Mouse (Mus musculus): ENCODE data around the gene Ppp2r5b. TPM values are rescaled to one million over a fixed set of nuclear protein-coding genes. Genes with fewer than 3 reads are reported as not detected.

Gene Ppp2r5b
- total RNA-seq (2014; rRNA removed) (3.2 and 3.3 TPM in 2 replicates), polyA plus RNA-seq (2012; rRNA removed) (12.5 and 14.5 TPM in 2 replicates)

- 4% methylated on average over 47 of the region's 48 CpGs for WGBS
- Histone ChIP-seq H3K27me3 (ENCODE audit: control insufficient read depth, insufficient read depth, low read length) (no peaks in the 10 kb centered on the region), H3K4me1 (ENCODE audit: control insufficient read depth, insufficient read depth, low read length) (peaks cover 15% of the 10 kb centered on the region), H3K27ac (replicated peaks; ENCODE audit: insufficient read depth, low read depth, low read length) (peak within 1 kb of the TSS; percentile 99), H3K79me2 (ENCODE audit: control insufficient read depth, insufficient read depth, low read length) (peaks cover 5% of the 10 kb centered on the region; the same call in 1 of the 2 replicates), H3K4me3 (ENCODE audit: insufficient read depth, low read depth, low read length) (peak within 1 kb of the TSS; percentile 96), H3K9ac (ENCODE audit: low read depth, low read length) (peak within 1 kb of the TSS; percentile 98), H3K36me3 (ENCODE audit: control insufficient read depth, insufficient read depth, low read length) (no peaks in the 10 kb centered on the region)
- peak; percentile 57 for TF ChIP-seq CTCF (IDR thresholded peaks at IDR 0.05; ENCODE audit: low read depth, low read length)
- TF ChIP-seq POLR2A (IDR thresholded peaks at IDR 0.05; ENCODE audit: extremely low read depth, insufficient read depth, low read length), result 0 out of 2 replicates have a peak, but pooled peaks have one; percentile 22
- DNase-seq (ENCODE audit: extremely low read depth, low read depth, low spot score), result peak; percentile 88
Observed at GRCm38 (mm10) chr19:6235084-6236052, at the start of gene Ppp2r5b. TSS of gene Ppp2r5b (minus strand) at chr19:6235872.

GRCm38 (mm10) chr19:6285226-6285625 is 49.6 kb upstream of the Ppp2r5b start:
- Histone ChIP-seq H3K79me2 (ENCODE audit: control insufficient read depth, insufficient read depth, low read length) (peaks cover 19% of the 10 kb centered on the region; the same call in 1 of the 2 replicates), H3K4me1 (ENCODE audit: control insufficient read depth, insufficient read depth, low read length) (peaks cover 28% of the 10 kb centered on the region), H3K27me3 (ENCODE audit: control insufficient read depth, insufficient read depth, low read length) (no peaks in the 10 kb centered on the region), H3K27ac (replicated peaks; ENCODE audit: insufficient read depth, low read depth, low read length) (peak overlapping the region; percentile 28; the same call in 1 of the 2 replicates), H3K4me3 (ENCODE audit: insufficient read depth, low read depth, low read length) (no peak overlapping the region), H3K36me3 (ENCODE audit: control insufficient read depth, insufficient read depth, low read length) (peaks cover 7% of the 10 kb centered on the region), H3K9ac (ENCODE audit: low read depth, low read length) (no peak overlapping the region)
- DNase-seq (ENCODE audit: extremely low read depth, low read depth, low spot score), result no peak
- TF ChIP-seq POLR2A (IDR thresholded peaks at IDR 0.05; ENCODE audit: extremely low read depth, insufficient read depth, low read length) (no peak), CTCF (IDR thresholded peaks at IDR 0.05; ENCODE audit: low read depth, low read length) (no peak)
- 65% methylated on average over 8 of the region's 8 CpGs for WGBS

- H3K79me2 ChIP-seq (ENCODE audit: control insufficient read depth, insufficient read depth, low read length), result peaks cover 19% of the 10 kb centered on the region; the same call in 1 of the 2 replicates
- TF ChIP-seq CTCF (IDR thresholded peaks at IDR 0.05; ENCODE audit: low read depth, low read length) (no peak), POLR2A (IDR thresholded peaks at IDR 0.05; ENCODE audit: extremely low read depth, insufficient read depth, low read length) (no peak)
- peak; percentile 74 for DNase-seq (ENCODE audit: extremely low read depth, low read depth, low spot score)
- WGBS, result 40% methylated on average over 12 of the region's 12 CpGs
- peak overlapping the region; percentile 28 for H3K27ac ChIP-seq (replicated peaks; ENCODE audit: insufficient read depth, low read depth, low read length)
- peaks cover 24% of the 10 kb centered on the region for H3K4me1 ChIP-seq (ENCODE audit: control insufficient read depth, insufficient read depth, low read length)
- H3K4me3 ChIP-seq (ENCODE audit: insufficient read depth, low read depth, low read length), result no peak overlapping the region
- H3K36me3 ChIP-seq (ENCODE audit: control insufficient read depth, insufficient read depth, low read length), result peaks cover 7% of the 10 kb centered on the region
- H3K27me3 ChIP-seq (ENCODE audit: control insufficient read depth, insufficient read depth, low read length), result no peaks in the 10 kb centered on the region
- peak overlapping the region; percentile 8; the same call in 1 of the 2 replicates for H3K9ac ChIP-seq (ENCODE audit: low read depth, low read length)
Observed at GRCm38 (mm10) chr19:6284502-6284901, 48.8 kb upstream of the Ppp2r5b start.

- Histone ChIP-seq H3K36me3 (ENCODE audit: control insufficient read depth, insufficient read depth, low read length) (peaks cover 7% of the 10 kb centered on the region), H3K27ac (replicated peaks; ENCODE audit: insufficient read depth, low read depth, low read length) (no peak overlapping the region), H3K4me3 (ENCODE audit: insufficient read depth, low read depth, low read length) (no peak overlapping the region), H3K27me3 (ENCODE audit: control insufficient read depth, insufficient read depth, low read length) (no peaks in the 10 kb centered on the region), H3K4me1 (ENCODE audit: control insufficient read depth, insufficient read depth, low read length) (peaks cover 31% of the 10 kb centered on the region), H3K9ac (ENCODE audit: low read depth, low read length) (no peak overlapping the region), H3K79me2 (ENCODE audit: control insufficient read depth, insufficient read depth, low read length) (peaks cover 30% of the 10 kb centered on the region; the same call in 1 of the 2 replicates)
- no peak for DNase-seq (ENCODE audit: extremely low read depth, low read depth, low spot score)
- 30% methylated on average over 5 of the region's 5 CpGs for WGBS
- TF ChIP-seq POLR2A (IDR thresholded peaks at IDR 0.05; ENCODE audit: extremely low read depth, insufficient read depth, low read length) (no peak), CTCF (IDR thresholded peaks at IDR 0.05; ENCODE audit: low read depth, low read length) (no peak)
Observed at GRCm38 (mm10) chr19:6283001-6283400, 47.3 kb upstream of the Ppp2r5b start.

DNA sequence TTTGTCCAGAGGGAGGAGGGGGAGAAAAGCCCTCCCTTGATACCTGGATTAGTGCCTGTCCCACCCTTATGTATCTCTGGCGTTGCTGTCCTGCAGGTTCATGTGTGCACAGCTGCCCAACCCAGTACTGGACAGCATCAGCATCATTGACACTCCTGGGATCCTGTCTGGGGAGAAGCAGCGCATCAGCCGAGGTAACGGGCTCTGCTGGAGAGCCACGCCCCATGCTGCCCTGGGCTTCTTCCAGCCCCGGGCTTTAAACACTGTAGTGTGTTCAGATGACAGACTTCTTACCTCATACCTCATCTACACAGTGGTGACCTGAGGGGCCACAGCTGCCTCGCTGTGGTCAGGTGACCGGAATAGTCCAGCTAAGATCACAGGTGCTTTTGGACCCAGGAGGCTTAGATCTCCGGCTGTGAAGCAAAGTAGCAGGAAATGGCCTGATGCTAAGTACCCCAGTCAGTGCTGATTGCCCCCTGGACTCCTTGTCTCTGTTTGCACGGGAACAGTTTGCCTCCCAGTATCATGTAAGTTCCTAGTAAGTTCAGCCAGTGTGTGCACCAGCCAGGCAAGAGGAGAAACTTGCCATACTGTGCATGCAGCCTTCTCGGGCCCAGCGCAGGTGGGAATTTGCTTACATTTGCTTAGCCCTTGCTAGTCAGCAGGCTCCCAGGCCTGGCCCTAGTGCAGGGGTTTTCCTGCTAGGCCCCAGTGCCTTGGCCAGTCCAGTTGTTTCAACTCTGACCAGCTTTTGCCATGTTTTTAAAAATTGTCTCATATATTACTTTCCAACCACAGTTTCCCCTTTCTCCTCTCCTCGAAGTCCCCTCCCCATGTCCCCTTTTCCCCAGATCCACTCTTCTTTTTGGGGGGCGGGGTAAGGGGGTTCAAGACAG is 45.7 kb upstream of the Ppp2r5b start:
- H3K79me2 ChIP-seq (ENCODE audit: control insufficient read depth, insufficient read depth, low read length), result peaks cover 33% of the 10 kb centered on the region
- WGBS, result 81% methylated on average over 14 of the region's 14 CpGs
- no peaks in the 10 kb centered on the region for H3K27me3 ChIP-seq (ENCODE audit: control insufficient read depth, insufficient read depth, low read length)
- no peak overlapping the region for H3K9ac ChIP-seq (ENCODE audit: low read depth, low read length)
- no peak overlapping the region for H3K27ac ChIP-seq (replicated peaks; ENCODE audit: insufficient read depth, low read depth, low read length)
- DNase-seq (ENCODE audit: extremely low read depth, low read depth, low spot score), result no peak
- TF ChIP-seq CTCF (IDR thresholded peaks at IDR 0.05; ENCODE audit: low read depth, low read length) (no peak), POLR2A (IDR thresholded peaks at IDR 0.05; ENCODE audit: extremely low read depth, insufficient read depth, low read length) (no peak)
- H3K36me3 ChIP-seq (ENCODE audit: control insufficient read depth, insufficient read depth, low read length), result peaks cover 7% of the 10 kb centered on the region
- no peak overlapping the region for H3K4me3 ChIP-seq (ENCODE audit: insufficient read depth, low read depth, low read length)
- H3K4me1 ChIP-seq (ENCODE audit: control insufficient read depth, insufficient read depth, low read length), result peaks cover 32% of the 10 kb centered on the region
